Mouse (Mus musculus) ovary, postnatal 10 days (tissue): ENCODE results near the gene Fggy.

Source experiments
- DNase-seq: peaks from one replicate; pipeline ENCODE4 v3.0.0; 2022; ENCODE audit warnings: low spot score

The Fggy gene

DNA sequence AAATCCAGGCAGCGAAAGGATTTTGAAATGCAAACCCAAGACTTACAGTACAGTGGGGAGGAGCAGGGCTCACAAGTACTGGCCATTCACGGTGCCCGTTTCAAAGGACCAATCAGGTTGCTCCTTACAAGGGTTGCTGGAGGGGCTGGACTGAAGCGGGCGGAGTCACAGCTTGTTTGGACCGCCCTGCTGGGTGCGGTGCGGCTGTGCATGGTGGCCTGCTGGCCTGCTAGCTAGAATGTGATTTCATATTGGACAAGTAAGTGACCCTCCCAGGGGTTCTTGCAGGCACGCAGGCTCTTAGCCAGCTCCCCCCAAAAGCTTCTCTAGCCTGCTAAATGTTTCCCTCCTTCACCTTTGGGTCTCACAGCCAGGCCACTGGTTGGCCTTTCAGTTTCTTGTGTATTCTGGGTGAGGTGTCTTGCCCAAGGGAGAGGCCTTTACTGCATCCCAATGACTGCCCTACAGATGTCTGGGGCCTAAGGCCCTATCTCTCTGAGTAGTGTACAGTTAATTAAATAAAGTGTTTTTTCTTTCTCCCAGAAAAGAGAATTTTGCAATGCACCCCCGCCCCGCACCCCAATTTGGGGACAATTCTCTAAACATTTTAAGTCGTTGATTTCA is at the start of gene Fggy:
TSS of gene Fggy (plus strand) at position 175 of the 624 bp plus-strand sequence.
- peak; percentile 99 for DNase-seq

DNA sequence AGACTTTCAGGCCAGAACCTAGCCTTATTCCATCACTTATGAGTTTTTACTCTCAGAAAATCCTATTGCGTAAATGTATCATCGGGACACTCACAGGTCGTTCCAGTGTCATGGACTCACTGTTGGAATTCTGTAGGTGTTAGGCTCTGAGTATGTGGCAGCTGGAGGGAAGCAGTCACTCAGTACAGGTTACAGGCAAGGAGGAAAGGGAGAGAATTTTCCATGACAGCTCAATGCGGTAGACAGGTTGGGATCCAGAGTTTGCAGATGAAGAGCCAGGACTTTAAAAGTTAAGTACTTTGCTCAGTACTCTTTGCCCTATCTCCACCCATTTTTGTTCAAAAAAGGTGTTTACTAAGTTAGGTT is 49.4 kb upstream of the Fggy start:
- no peak for DNase-seq

DNA sequence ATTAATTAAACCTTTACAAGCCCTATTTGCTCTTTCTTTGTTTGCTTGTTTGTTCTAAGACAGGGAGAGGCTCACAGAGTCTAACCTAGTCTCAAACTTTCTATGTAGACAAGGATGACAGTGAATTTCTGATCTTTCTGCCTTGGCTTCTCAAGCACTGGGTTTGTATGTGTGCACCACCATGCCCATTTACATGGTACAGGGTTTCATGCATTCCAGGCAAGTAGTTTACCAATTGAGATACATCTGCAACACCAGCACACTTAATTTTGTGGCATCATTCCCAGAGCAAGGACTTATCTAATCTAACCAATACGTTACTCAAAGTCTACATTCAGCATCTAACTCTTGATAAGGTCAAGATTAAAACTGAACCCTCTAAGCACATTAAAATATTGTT is 38.9 kb upstream of the Fggy start:
- no peak for DNase-seq

DNA sequence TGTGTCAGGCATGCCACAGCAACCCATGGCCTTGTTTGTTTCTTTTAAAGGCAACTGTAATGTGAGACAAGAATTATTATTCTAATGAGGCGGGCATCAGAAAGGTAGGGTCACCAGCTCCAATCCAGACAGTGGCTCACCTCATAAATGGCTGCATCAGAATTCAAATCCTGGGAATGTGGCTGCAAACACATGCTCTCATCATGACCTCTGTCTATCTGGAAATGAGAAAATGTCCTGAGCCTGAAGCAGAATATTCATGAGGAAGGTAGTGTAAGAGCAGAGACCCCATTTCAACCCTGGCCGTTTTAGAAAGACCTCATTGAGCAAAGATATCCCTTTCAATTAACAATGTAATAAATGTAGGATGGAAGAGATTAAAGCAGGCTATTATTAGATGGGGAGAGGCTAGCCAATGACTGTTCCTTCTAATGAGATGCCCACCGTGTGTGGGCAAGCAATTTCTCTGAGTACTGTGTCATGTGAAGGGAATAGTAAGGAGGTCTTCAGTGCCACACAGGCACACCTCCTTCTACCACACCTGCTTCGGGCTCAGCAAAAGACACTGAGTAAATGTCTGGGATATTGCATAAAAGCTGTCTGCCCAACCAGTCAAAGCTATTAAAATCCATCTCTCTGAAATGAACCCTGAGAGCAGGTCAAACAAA is 37.2 kb upstream of the Fggy start:
- no peak for DNase-seq

DNA sequence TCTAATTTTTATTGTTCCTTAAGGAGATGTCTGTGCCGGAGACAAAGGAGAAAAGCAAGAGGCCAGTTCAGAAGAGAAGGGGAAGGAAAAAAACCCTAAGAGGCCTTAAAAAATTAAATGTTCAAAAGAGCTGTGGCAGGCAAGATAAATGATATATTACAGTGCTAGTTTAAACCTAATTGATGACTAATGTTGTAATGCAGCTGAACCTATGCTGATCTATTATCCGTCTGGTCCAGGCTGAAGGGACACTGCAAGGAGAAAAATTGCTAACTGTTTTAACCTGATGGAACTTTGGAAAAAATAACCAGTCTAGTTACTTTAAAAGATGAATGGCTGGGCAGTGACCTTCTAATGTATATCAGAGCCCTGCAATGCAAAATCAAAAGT is 36.7 kb upstream of the Fggy start:
- no peak for DNase-seq

DNA sequence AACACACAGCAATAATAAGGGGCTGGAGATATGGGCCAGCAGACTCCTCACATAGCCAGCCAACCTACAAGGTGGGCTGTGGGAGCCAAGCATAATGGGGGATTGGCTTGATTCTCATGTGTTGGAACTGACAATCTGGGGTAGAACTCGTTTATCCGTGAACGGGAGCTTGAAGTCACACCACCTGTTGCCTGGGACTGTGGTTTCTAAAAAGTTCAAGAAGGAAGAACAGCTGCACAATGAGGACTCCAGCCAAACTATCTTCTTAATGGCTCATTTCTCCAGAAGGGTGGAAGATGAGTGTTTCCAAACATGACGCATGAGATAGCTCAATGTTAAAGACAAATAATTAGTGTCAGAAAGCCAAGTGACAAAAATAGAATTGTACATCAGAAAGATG is 30.7 kb upstream of the Fggy start:
- DNase-seq: no peak

DNA sequence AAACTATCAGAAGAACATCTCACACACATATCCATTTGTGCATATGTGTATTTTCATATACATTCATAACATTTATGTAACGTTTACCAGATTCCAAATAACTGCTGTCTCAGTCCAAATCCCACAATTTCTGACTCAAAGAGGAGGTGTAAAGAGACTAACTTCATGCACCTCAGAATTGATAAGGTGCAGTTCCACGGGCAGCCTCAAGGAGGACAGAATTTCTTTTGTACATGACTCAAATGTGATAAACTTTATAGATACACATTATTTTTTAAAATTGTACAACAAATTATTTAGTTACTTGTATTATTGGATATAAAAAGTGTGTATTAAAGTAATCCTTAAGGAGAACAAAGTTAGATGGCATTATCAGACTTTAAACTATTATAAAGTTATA is 26.6 kb upstream of the Fggy start:
- no peak for DNase-seq

DNA sequence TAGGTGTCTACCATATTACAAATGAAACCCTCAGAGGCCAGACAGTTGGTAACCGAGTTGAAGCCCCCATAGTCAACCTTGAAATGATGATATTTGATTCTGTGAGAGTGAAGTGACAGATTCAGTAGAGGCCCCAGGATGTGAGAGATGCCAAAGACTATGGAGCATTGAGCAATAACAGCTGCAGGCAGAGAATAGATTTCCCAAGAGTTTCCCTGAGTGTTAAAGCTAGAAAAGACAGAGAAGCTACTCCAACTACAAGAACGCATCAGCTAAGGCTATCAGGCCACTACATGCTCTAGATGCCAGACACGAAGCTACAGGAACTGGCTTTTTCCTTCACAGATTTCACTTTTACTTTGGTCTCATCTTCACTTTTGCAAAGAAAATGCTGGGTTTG is 23.4 kb upstream of the Fggy start:
- DNase-seq: no peak

DNA sequence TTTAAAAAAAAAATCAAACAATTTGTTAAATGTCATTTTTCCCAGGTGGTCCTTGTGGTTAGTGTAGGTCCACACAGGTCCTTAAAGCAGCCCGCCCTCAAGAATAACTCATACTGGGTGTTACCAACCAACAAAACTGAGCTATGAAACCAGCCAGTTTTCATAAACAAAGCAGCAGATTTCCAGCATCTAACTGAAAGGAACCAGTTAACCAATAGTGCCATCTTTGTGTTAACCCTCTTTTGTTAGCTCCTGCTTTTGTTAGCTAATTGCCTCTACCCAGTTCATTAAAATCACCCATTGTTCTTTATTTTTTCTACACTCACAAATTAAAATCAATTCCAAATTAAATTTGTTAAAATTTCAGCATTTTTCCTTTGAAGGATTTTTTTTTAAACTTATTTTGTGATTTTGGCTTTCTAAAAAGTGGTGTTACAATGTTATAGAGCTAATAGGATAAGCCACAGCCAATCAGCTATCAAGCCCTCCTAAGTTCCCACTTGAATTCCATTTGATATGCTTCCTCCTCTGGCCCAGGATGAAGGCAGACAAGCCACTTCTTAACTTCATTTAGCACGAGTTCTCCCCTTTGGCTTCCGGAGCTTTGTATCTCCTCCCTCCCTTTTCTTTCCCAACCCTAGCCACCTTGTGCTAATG is 15.8 kb upstream of the Fggy start:
- no peak for DNase-seq

DNA sequence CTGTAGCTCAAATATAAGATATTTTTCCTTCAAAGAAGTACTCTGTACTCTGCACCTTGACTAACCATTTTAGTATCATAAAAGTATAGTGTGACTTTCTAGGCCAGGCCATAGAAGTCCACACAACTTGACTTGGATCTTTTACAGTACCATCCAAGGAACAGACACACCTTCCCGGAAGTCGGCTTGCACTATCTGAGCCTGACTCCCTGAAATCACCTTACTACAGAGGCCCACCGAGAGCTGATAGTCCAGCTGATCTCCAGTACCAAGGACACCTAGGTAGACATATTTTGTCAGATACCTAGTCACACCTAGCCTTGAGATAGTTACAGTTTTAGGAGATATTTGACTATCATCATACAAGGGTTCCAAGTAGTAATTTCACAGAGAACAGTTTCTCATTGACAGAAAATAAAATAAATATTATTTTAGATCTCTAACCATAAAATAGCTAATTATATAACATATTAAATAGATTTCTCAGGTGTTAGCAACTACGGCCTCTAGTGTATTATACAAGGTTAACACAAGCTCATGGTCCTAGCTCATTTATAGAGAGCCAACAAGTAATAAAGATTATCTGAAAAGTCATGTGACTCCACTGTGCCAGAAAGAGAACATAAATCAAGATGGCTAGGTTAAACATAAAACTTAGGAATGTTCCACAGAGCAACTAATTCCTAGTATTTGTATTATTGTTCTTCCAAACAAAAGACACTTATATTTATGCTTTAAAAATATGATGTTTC is 15.1 kb upstream of the Fggy start:
- no peak for DNase-seq

DNA sequence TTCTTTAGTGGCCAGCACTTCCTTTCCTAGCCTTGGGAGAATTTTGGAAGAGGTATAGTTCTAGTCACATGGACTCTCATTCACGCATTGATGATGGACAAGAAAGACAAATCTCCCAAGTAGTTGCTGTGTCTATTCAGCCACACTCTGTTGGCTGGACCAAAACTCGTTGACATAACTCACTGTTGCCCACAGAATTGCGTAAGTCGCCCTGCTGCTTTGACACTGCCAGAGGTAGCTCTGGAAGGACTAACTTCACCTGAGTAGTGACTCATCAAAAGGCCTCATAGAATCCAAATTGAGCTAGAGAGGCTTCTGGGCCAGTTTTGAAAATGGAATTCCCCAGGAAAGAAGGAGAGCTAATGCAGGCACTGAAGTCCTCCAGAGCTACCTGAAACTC is 13.8 kb upstream of the Fggy start:
- no peak for DNase-seq

DNA sequence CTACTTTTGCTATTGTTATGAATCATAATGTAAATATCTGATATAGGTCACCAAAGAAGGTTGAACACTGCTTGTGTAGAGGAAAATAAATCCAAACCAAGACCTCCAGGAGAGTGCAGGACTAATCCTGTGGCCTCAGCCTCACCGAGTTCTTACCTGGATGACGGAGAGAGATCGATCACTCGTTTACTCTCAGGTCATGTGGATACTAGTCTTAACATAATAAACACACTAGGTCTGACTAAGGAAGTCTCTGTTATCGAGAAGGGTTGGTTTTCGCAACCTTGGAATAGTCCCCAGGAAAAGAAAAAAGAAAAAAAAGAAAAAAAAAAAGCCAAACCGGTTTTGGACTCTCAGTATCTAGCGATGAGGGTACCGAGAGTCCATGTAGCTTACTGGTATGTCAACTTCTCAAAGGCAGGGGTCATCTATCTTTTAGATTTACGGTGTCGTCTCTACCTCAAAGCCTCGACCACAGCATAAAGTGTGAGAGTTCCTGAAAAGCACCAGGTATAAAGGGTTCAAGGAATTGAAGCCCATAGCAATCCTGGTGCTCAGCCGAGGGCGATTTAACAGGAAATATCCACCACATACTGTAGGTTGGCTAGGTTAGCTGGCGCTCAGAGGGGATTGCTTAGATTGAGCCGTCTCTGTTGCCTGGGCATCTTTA is 509 bp upstream of the Fggy start:
- no peak for DNase-seq

DNA sequence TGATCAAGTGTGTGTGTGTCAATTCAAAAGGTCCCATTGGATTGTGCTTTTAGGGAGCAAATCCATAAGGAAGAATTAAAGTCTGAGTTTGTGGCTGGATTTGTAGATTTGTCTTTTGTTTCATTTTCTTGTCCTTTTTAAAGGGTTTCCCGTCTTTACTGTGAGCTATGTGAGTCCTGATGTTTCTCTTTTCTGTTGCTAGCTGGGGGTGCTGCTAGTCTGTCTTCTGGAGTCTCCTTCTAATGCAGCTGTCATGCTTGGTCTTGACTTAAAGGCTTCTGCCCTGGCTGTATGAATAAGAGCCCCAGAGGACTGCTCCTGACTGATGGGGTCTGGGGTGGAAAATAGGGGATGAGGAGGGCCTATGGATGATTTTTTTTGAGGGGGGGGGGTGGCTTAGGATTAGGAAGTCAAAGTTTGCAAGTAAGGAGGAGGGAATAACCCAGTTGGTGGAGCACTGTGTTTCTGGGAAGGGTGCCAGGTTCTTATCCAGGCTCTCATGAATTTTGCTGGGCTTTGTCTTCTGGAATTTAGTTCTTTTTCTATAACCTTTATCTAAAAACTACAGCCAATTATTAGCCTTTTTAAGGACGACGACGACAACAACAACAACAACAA is 1.1 kb downstream of the Fggy start:
- DNase-seq: no peak

DNA sequence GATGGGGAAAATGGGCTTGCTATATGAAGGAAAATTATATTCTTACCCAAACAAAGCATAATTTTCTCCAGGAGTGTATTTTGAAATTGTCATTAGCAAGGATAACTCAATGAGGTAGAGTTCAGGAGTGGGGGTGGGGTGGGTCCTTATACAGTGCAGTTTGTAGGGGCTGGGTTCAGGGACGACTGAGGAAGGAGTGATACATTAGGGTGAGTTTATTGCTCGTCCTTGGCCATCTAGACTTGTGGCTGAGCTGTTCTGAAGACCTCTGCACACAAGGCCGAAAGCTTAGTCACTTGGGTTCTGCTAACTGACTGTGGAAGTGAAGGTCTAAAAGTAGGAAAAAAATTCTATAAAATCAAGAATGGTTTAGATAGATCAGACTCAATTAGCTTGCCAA is 14.3 kb downstream of the Fggy start:
- DNase-seq: no peak

DNA sequence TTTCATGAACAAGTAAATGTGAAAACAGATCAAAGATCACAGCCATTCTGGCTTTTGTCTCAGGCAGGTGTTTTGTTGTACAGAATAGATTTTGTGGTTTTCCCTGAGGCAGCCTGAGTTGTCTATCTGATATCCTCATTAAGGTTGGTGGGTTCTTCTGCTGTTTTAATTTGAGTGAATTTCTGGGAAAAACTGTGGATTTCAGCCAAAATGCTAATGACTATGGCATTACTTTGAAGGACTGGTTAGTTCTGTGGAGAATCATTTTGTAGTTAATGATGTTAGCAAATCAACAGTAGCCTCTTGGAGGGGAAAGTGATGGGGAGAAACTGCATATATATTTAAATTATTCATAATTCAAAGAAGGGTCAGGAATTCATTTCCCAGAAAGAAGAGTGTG is 16.4 kb downstream of the Fggy start:
- DNase-seq: no peak

DNA sequence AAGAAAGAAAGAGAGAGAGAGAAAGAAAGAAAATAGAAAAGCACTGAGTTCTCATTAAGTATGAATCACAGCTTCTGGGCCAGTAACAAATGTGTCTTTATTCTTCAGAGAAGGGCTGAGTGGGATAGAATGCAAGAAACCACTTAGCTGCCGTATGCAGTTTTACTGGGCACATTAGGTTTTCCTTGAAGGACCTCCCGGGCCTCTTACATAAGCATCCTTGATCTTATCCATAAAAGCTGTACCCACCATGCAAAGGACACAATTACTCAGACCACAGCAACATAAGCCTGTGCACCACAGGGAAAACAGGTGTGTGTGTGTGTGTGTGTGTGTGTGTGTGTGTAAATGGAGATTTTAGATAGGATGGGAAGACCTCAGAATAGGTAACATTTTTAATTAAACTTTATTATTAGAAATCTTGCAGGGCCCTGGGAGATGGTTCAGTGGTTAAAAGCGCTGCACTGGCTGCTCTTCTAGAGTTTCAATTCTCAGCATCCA is 18.2 kb downstream of the Fggy start:
- no peak for DNase-seq

DNA sequence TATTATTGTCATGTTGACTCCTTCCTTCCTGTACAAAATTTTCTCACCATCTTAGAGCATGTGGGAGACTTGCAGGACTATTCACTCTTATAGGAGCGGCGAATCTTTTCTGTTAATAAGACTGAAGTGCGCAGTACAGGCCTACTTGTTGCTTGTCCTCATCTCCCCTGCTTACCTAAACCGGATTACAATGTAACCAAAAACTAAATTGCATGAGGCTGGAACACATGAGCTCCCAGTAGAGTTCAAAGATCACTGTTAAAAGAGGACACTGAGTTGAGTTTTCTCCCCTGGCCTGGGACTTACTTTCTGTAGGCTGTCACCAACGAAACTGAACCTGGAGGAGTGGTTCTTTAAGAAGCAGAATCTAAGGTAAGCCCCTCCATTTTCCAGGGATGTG is 21.9 kb downstream of the Fggy start:
- no peak for DNase-seq

DNA sequence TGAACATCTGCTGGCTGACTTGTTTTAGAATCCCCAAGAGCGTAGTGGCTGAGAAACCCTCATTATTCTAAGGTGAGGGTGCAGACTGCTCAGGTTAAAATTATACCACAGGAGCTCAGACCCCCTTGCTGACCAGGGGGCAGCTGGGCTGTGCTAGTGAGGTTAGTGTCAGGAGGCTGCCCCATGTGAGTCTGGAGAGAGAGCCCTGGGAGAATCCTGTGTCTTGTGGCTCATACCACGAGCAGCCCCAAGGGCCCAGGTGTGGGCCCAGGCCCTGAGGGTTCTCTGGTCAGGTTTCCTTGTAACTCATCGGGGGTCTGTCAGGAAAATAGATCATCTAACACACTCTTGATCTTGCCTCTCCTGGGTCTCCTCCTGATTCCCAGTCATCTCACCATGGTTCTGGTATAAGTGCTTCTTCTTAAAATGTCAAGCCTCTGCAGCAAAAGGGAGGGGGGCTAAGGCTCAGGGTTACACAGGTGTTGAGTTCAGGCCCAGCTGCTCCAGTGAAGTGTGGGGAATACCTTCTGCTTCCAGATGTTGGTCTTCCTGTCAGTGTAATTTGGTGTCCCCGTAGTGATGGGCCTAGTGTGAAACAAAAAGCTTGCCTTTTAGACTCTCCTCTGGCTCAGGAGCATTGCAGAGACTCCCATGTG is 26.9 kb downstream of the Fggy start:
- no peak for DNase-seq

DNA sequence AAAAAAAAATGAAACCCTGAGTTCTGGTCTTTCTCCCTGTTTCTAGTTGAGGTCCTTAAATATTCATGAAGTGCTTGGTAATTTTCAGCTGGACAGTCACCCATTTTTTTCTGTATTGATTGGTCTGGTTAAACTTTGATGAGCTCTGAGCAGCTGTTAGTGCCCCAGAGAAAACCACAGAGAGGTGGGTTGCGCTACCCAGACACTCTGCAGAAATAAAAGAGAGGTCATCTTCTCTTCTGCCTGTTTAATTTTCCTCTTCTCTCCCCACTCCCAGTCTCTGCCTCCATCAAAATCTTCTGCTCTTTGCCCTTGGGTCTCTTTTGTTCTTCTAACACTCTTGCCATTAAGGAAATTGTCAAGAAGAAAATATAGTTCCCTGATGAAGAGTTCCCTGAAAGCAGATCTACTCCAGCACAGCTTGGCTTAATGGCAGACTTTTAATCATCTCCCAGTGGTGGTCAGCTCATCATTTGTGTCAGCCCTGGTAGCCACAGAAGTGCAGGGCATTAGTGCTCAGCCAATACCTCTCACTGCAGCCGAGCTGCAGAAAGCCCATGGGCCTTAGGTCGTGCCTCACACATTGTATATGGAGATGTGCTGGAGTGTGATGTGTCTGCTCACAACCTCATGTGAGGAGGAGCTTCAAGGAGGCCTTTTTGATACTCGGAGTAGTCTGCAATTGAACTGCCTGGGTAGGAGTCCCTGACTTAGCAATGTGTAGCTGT is 29.1 kb downstream of the Fggy start:
- DNase-seq: no peak

DNA sequence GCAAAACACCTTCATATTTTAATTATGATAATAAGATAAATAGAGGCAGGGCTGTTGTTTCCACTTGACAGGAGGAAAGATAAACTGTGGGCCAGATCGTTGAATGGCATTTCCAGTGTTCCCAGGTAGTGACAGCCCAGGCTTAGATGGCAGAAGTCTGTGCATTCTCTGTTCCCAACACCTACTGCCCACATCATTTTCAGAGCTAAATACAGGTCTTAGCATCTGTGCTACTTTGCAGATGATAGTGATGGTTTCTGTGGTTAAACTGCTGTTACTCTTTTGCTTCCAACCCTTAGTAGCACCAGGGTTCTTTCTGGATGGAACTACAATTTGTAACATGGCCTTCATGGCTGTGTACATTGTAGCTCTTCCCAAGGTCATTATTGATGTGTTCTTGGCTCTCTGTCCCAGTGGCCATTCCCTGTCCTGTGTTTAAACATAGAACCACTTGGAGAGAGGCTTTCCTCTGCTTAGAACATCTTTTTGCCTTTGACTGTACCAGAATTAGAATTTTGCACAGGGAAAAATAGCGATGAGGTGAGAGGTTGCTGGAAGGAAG is 31.5 kb downstream of the Fggy start:
- DNase-seq: no peak
